Mouse (Mus musculus) spleen, adult 18-20 months (tissue): ENCODE measurements around the gene Card6.

Experiments
- DNase-seq, 2 experiments: peaks; one replicate each; pipeline ENCODE4 v3.0.0; 2022; ENCODE audit warnings: mixed read lengths in 2 of 2

The Card6 gene

GRCm38 (mm10) chr15:5129111-5129805 is 20.9 kb upstream of the Card6 start:
- no peak for DNase-seq

- DNase-seq, result no peak
These were observed 20.0 kb upstream of the Card6 start for GRCm38 (mm10) chr15:5128176-5128940.

- no peak for DNase-seq
These were observed 19.1 kb upstream of the Card6 start for GRCm38 (mm10) chr15:5127487-5127886.

- DNase-seq, result no peak
These were observed 18.1 kb upstream of the Card6 start for GRCm38 (mm10) chr15:5126456-5126855.

- DNase-seq, result no peak
These were observed 13.4 kb upstream of the Card6 start for GRCm38 (mm10) chr15:5121535-5122313.

GRCm38 (mm10) chr15:5119707-5120106 is 11.4 kb upstream of the Card6 start:
- no peak for DNase-seq

GRCm38 (mm10) chr15:5119192-5119591 is 10.9 kb upstream of the Card6 start:
- DNase-seq, result no peak

- DNase-seq, result no peak
These were observed 10.3 kb upstream of the Card6 start for GRCm38 (mm10) chr15:5118626-5119025.

GRCm38 (mm10) chr15:5117031-5117601 is 8.8 kb upstream of the Card6 start:
- DNase-seq, result peak in 1 of 2 experiments; percentile 31

GRCm38 (mm10) chr15:5116270-5117030 is 8.1 kb upstream of the Card6 start, which contains the start of gene Rpl37:
TSS of gene Rpl37 (plus strand) at chr15:5116645.
- DNase-seq, result peak; percentile 97 to 98

GRCm38 (mm10) chr15:5115173-5115572 is 6.8 kb upstream of the Card6 start:
- no peak for DNase-seq

GRCm38 (mm10) chr15:5112651-5113050 is 4.3 kb upstream of the Card6 start:
- no peak for DNase-seq

GRCm38 (mm10) chr15:5108655-5109040 is 309 bp upstream of the Card6 start:
- DNase-seq, result no peak

- no peak for DNase-seq
These were observed 2.0 kb downstream of the Card6 start for GRCm38 (mm10) chr15:5106293-5106692.

GRCm38 (mm10) chr15:5105891-5106290 is 2.4 kb downstream of the Card6 start:
- DNase-seq, result no peak

GRCm38 (mm10) chr15:5102312-5102711 is 6.0 kb downstream of the Card6 start:
- DNase-seq, result no peak

- no peak for DNase-seq
These were observed 11.0 kb downstream of the Card6 start for GRCm38 (mm10) chr15:5097376-5097775.

GRCm38 (mm10) chr15:5095534-5096301 is 12.6 kb downstream of the Card6 start:
- no peak for DNase-seq

- no peak for DNase-seq
These were observed 18.2 kb downstream of the Card6 start for GRCm38 (mm10) chr15:5090131-5090530.

- DNase-seq, result no peak
These were observed 19.3 kb downstream of the Card6 start for GRCm38 (mm10) chr15:5088850-5089608.

GRCm38 (mm10) chr15:5086162-5086561 is 22.2 kb downstream of the Card6 start:
- DNase-seq, result no peak
